In genomic region chr3:98280933-98281678, GRCm38 (mm10) we compare ENCODE assay signal across 8 mouse cellular contexts. TPM values are rescaled to one million over a fixed set of nuclear protein-coding genes. Genes with fewer than 3 reads are reported as not detected.
DNase-seq lines count a peak whose midpoint lies in the region; ATAC-seq and TF ChIP-seq lines count a peak whose summit lies in the region.

No protein-coding gene starts in this region.

- no peak overlapping the region for H3K4me2 ChIP-seq in hindbrain, embryonic 12.5 days (replicated peaks)
- H3K4me2 ChIP-seq in lung, embryonic 16.5 days (ENCODE audit: low read depth, low read length), result peak overlapping the region; percentile 38

- TF ChIP-seq CTCF in MEL (IDR thresholded peaks at IDR 0.05 in 2 of 3, conservative IDR thresholded peaks at IDR 0.05 in 1 of 3; ENCODE audit: control insufficient read depth in 1 of 3, insufficient read depth in 1 of 3, low read depth in 2 of 3, low read length in 3 of 3, poor library complexity in 1 of 3, severe bottlenecking in 1 of 3), result peak; percentile 87 to 96 (median 93)

- H3K79me2 ChIP-seq in MEL (ENCODE audit: control insufficient read depth, insufficient read depth, low read length, poor library complexity), result no peaks in the 10 kb centered on the region

- peaks cover 0 to 9% of the 10 kb centered on the region in 2 experiments; a peak in 2 of 4 replicates for H3K36me3 ChIP-seq in MEL (ENCODE audit: control insufficient read depth in 1 of 2, insufficient read depth in 2 of 2, low read length in 2 of 2)
- no peaks in the 10 kb centered on the region for H3K36me3 ChIP-seq in hindbrain, embryonic 12.5 days
- no peaks in the 10 kb centered on the region for H3K36me3 ChIP-seq in lung, embryonic 16.5 days (ENCODE audit: control insufficient read depth, insufficient read depth, low read length)

- peaks cover 1% of the 10 kb centered on the region in 2 experiments; a peak in 2 of 4 replicates for H3K27me3 ChIP-seq in MEL (ENCODE audit: control insufficient read depth in 1 of 2, insufficient read depth in 2 of 2, low read length in 2 of 2)
- no peaks in the 10 kb centered on the region for H3K27me3 ChIP-seq in hindbrain, embryonic 12.5 days
- H3K27me3 ChIP-seq in lung, embryonic 16.5 days (ENCODE audit: control insufficient read depth, insufficient read depth, low read depth, low read length), result no peaks in the 10 kb centered on the region

- H3K9me3 ChIP-seq in MEL (replicated peaks; ENCODE audit: insufficient read depth, low read length), result no peaks in the 10 kb centered on the region
- H3K9me3 ChIP-seq in hindbrain, embryonic 12.5 days (replicated peaks), result no peaks in the 10 kb centered on the region
- no peaks in the 10 kb centered on the region for H3K9me3 ChIP-seq in lung, embryonic 16.5 days (ENCODE audit: control insufficient read depth, low read length)

- H3K4me3 ChIP-seq in MEL (ENCODE audit: control insufficient read depth in 1 of 2, insufficient read depth in 1 of 2, low read depth in 2 of 2, low read length in 2 of 2), result peak overlapping the region; percentile 17 to 46
- H3K4me3 ChIP-seq in hindbrain, embryonic 12.5 days, result no peak overlapping the region
- no peak overlapping the region for H3K4me3 ChIP-seq in lung, embryonic 16.5 days (ENCODE audit: low read length)

- TF ChIP-seq EP300 in MEL (IDR thresholded peaks at IDR 0.05; ENCODE audit: low read depth in 1 of 2, low read length in 2 of 2), result 0 out of 4 replicates have a peak, but pooled peaks of 1 of the 2 experiments have one; percentile 30

- peak; percentile 82 for DNase-seq in MEL (ENCODE audit: low read depth, low spot score)
- peak; percentile 78 for DNase-seq in cerebellum, postnatal 10 days
- peak; percentile 23 to 51 for DNase-seq in frontal cortex, postnatal 10 days (ENCODE audit: low spot score in 2 of 2)
- DNase-seq in layer of hippocampus, postnatal 10 days (ENCODE audit: low spot score in 2 of 2), result peak; percentile 58 to 72
- DNase-seq in ovary, postnatal 14 days (ENCODE audit: low spot score), result peak; percentile 51
- DNase-seq in thymus, postnatal 10 days (ENCODE audit: low spot score in 2 of 2), result peak; percentile 73 to 82

- H3K4me1 ChIP-seq in MEL (ENCODE audit: control insufficient read depth in 1 of 2, insufficient read depth in 2 of 2, low read length in 2 of 2), result peaks cover 4 to 13% of the 10 kb centered on the region in 2 experiments
- H3K4me1 ChIP-seq in hindbrain, embryonic 12.5 days, result 0 out of 2 replicates have a peak, but pooled peaks cover 3% of the 10 kb centered on the region
- peaks cover 13% of the 10 kb centered on the region for H3K4me1 ChIP-seq in lung, embryonic 16.5 days (replicated peaks; ENCODE audit: control insufficient read depth, insufficient read depth, low read length)

- WGBS in hindbrain, embryonic 12.5 days, result 42% methylated on average over 12 of the region's 12 CpGs
- WGBS in lung, embryonic 16.5 days, result 25% methylated on average over 12 of the region's 12 CpGs

- peak; percentile 65 for TF ChIP-seq RAD21 in MEL (IDR thresholded peaks at IDR 0.05; ENCODE audit: low read depth, low read length)

- ATAC-seq in hindbrain, embryonic 12.5 days (ENCODE audit: low FRiP score), result peak; percentile 71
- peak; percentile 81 for ATAC-seq in lung, embryonic 16.5 days (ENCODE audit: low read depth)

- no peak overlapping the region for H3K27ac ChIP-seq in MEL (ENCODE audit: control insufficient read depth, low read depth, low read length)
- H3K27ac ChIP-seq in hindbrain, embryonic 12.5 days, result no peak overlapping the region
- H3K27ac ChIP-seq in lung, embryonic 16.5 days (ENCODE audit: low read length), result no peak overlapping the region

- H3K9ac ChIP-seq in MEL (ENCODE audit: control insufficient read depth, low read depth, low read length, poor library complexity, severe bottlenecking), result peak overlapping the region; percentile 3; the same call in 1 of the 2 replicates
- no peak overlapping the region for H3K9ac ChIP-seq in hindbrain, embryonic 12.5 days
- H3K9ac ChIP-seq in lung, embryonic 16.5 days (ENCODE audit: low read length), result no peak overlapping the region

- no peak for TF ChIP-seq POLR2A in MEL (IDR thresholded peaks at IDR 0.05; ENCODE audit: control insufficient read depth in 1 of 2, insufficient read depth in 1 of 2, low read depth in 1 of 2, low read length in 2 of 2, poor library complexity in 1 of 2)

TF ChIP-seq in MEL, 35 proteins besides CTCF, POLR2A, EP300 and RAD21 (continues in another document):
- peak; percentile 44; the same call in 1 of the 2 replicates for TF ChIP-seq SIN3A (IDR thresholded peaks at IDR 0.05; ENCODE audit: low read length)
- no peak for TF ChIP-seq TBP (IDR thresholded peaks at IDR 0.05; ENCODE audit: low read depth, low read length)
- no peak; the same call in 1 of the 2 replicates for TF ChIP-seq MYB (IDR thresholded peaks at IDR 0.05; ENCODE audit: low read depth, low read length)
- TF ChIP-seq E2F4 (IDR thresholded peaks at IDR 0.05; ENCODE audit: borderline replicate concordance, low read depth, low read length), result no peak
- no peak for TF ChIP-seq HCFC1 (IDR thresholded peaks at IDR 0.05; ENCODE audit: low read depth, low read length)
- TF ChIP-seq MAZ (IDR thresholded peaks at IDR 0.05; ENCODE audit: low read depth, low read length), result no peak
- no peak for TF ChIP-seq MEF2A (IDR thresholded peaks at IDR 0.05; ENCODE audit: extremely low read depth, insufficient replicate concordance, low read depth, low read length, poor library complexity, severe bottlenecking)
- no peak for TF ChIP-seq NRF1 (IDR thresholded peaks at IDR 0.05; ENCODE audit: insufficient read depth, low read depth, low read length, poor library complexity, severe bottlenecking)
- TF ChIP-seq MAX (IDR thresholded peaks at IDR 0.05; ENCODE audit: low read length), result peak; percentile 58; the same call in 1 of the 2 replicates
- no peak for TF ChIP-seq BHLHE40 (IDR thresholded peaks at IDR 0.05; ENCODE audit: borderline replicate concordance, low read depth, low read length)
- TF ChIP-seq TAL1 (IDR thresholded peaks at IDR 0.05; ENCODE audit: low read length), result no peak
- no peak for TF ChIP-seq GABPA (IDR thresholded peaks at IDR 0.05; ENCODE audit: low read depth, low read length)
- TF ChIP-seq CHD2 (IDR thresholded peaks at IDR 0.05; ENCODE audit: low read length), result no peak
- peak; percentile 36; the same call in 1 of the 2 replicates for TF ChIP-seq TCF12 (IDR thresholded peaks at IDR 0.05; ENCODE audit: low read depth, low read length)
- no peak for TF ChIP-seq ZNF384 (IDR thresholded peaks at IDR 0.05; ENCODE audit: low read depth, low read length)
- no peak for TF ChIP-seq MXI1 (IDR thresholded peaks at IDR 0.05; ENCODE audit: low read depth, low read length)
- no peak for TF ChIP-seq POLR2AphosphoS5 (IDR thresholded peaks at IDR 0.05; ENCODE audit: borderline replicate concordance, low read depth, low read length)
- TF ChIP-seq ZKSCAN1 (IDR thresholded peaks at IDR 0.05; ENCODE audit: low read depth, low read length), result no peak
- TF ChIP-seq ZC3H11A (IDR thresholded peaks at IDR 0.05; ENCODE audit: low read depth, low read length), result no peak; the same call in 1 of the 2 replicates
- TF ChIP-seq MYC (IDR thresholded peaks at IDR 0.05; ENCODE audit: low read depth, low read length), result no peak
- TF ChIP-seq USF1 (IDR thresholded peaks at IDR 0.05; ENCODE audit: low read depth, low read length), result no peak
- TF ChIP-seq MAFK (IDR thresholded peaks at IDR 0.05; ENCODE audit: borderline replicate concordance, low read depth, low read length), result no peak
- no peak for TF ChIP-seq ETS1 (IDR thresholded peaks at IDR 0.05; ENCODE audit: low read depth, low read length)
- TF ChIP-seq RCOR1 (IDR thresholded peaks at IDR 0.05; ENCODE audit: low read depth, low read length), result no peak
- no peak for TF ChIP-seq POLR2AphosphoS2 (IDR thresholded peaks at IDR 0.05; ENCODE audit: low read length)
- no peak for TF ChIP-seq UBTF (IDR thresholded peaks at IDR 0.05; ENCODE audit: borderline replicate concordance, insufficient read depth, low read depth, low read length)
- TF ChIP-seq NELFE (IDR thresholded peaks at IDR 0.05; ENCODE audit: low read depth, low read length), result no peak
- TF ChIP-seq USF2 (IDR thresholded peaks at IDR 0.05; ENCODE audit: borderline replicate concordance in 1 of 2, insufficient read depth in 1 of 2, low read depth in 1 of 2, low read length in 2 of 2), result no peak
- TF ChIP-seq SMC3 (IDR thresholded peaks at IDR 0.05; ENCODE audit: low read depth, low read length), result peak; percentile 64
- TF ChIP-seq GATA1 (IDR thresholded peaks at IDR 0.05; ENCODE audit: low read depth, low read length), result no peak
- TF ChIP-seq ELF1 (IDR thresholded peaks at IDR 0.05; ENCODE audit: low read depth, low read length), result no peak
- TF ChIP-seq JUND (IDR thresholded peaks at IDR 0.05; ENCODE audit: low read depth, low read length), result no peak
- TF ChIP-seq KAT2A (conservative IDR thresholded peaks at IDR 0.05; ENCODE audit: low read depth, low read length), result no peak

RNA-seq across cellular contexts. Expression of gene Hmgcs2, which starts 0.9 kb away (rescaled TPM):
- 0.12 and 0.20 TPM in 2 replicates for total RNA-seq in MEL (2012; rRNA removed)
- under 1 TPM in 1 of 2 experiments, not detected in 1; 0.81 TPM for polyA plus RNA-seq in MEL (2012; ENCODE audit: insufficient read depth in 1 of 2, insufficient read length in 2 of 2, low read depth in 1 of 2, low replicate concordance in 2 of 2, missing spikeins in 1 of 2)
- polyA plus RNA-seq in hindbrain, embryonic 12.5 days (2016; fragmentation: Nextera tagmentation; extraction: Ambion mirVana), result 4.0 and 5.6 TPM in 2 replicates
- total RNA-seq in layer of hippocampus, postnatal 10 days (2021), result 10 to 100 TPM; 11.5 to 13.6 TPM
- polyA plus RNA-seq in lung, embryonic 16.5 days (2015; fragmentation: Nextera tagmentation; extraction: Ambion mirVana), result 5.7 and 9.4 TPM in 2 replicates

RNA-seq across cellular contexts. Expression of gene Phgdh, which starts 58.7 kb away (rescaled TPM):
- 247 and 310 TPM in 2 replicates for total RNA-seq in MEL (2012; rRNA removed)
- 100 to 1,000 TPM in 1 of 2 experiments, not detected in 1; 303 TPM for polyA plus RNA-seq in MEL (2012; ENCODE audit: insufficient read depth in 1 of 2, insufficient read length in 2 of 2, low read depth in 1 of 2, low replicate concordance in 2 of 2, missing spikeins in 1 of 2)
- 201 and 240 TPM in 2 replicates for polyA plus RNA-seq in hindbrain, embryonic 12.5 days (2016; fragmentation: Nextera tagmentation; extraction: Ambion mirVana)
- total RNA-seq in layer of hippocampus, postnatal 10 days (2021), result 10 to 100 TPM; 78.3 to 94.2 TPM
- polyA plus RNA-seq in lung, embryonic 16.5 days (2015; fragmentation: Nextera tagmentation; extraction: Ambion mirVana), result 159 and 162 TPM in 2 replicates

RNA-seq across cellular contexts. Expression of gene Reg4, which starts 59.1 kb away (rescaled TPM):
- not detected in 2 replicates for total RNA-seq in MEL (2012; rRNA removed)
- not detected for polyA plus RNA-seq in MEL (2012; ENCODE audit: insufficient read depth in 1 of 2, insufficient read length in 2 of 2, low read depth in 1 of 2, low replicate concordance in 2 of 2, missing spikeins in 1 of 2)
- polyA plus RNA-seq in hindbrain, embryonic 12.5 days (2016; fragmentation: Nextera tagmentation; extraction: Ambion mirVana), result not detected in 2 replicates
- total RNA-seq in layer of hippocampus, postnatal 10 days (2021), result not detected
- not detected in 2 replicates for polyA plus RNA-seq in lung, embryonic 16.5 days (2015; fragmentation: Nextera tagmentation; extraction: Ambion mirVana)

Comparison
In these comparisons a context has a peak if more than half of its experiments do, and no peak if none do; other contexts are left out.
1. H3K4me3 ChIP-seq: peak in MEL (2 of 2); none in hindbrain, embryonic 12.5 days (single experiment) and lung, embryonic 16.5 days (single experiment).
2. Peak in every context shown above with its lines, with median percentiles within 50 percentile points of each other: DNase-seq.